Mouse (Mus musculus) CH12.LX (cell line): ENCODE results near the gene Glt8d2. TPM values are rescaled to one million over a fixed set of nuclear protein-coding genes. Genes with fewer than 3 reads are reported as not detected.
A peak's percentile ranks its signal among the peaks of the same experiment; 100 is the strongest.

Experiments used
- DNase-seq: peaks from one replicate; pipeline ENCODE4 v3.0.0-alpha.2; 2013; ENCODE audit errors: extremely low read depth
- H3K27ac ChIP-seq: 2 replicates; pipeline ENCODE4 v1.5.1; 2012; ENCODE audit warnings: low read depth, mild to moderate bottlenecking, control low read depth, moderate library complexity; ENCODE audit not compliant: insufficient read depth
- H3K27me3 ChIP-seq: replicated peaks from 2 replicates; pipeline ENCODE3; 2012; ENCODE audit warnings: inconsistent platforms
- H3K36me3 ChIP-seq, 2 experiments: replicated peaks in 1 of 2; 2 replicates each; pipeline versions ENCODE3 to v1.6.1; 2012; ENCODE audit warnings: inconsistent platforms in 1 of 2, low read length in 1 of 2, mild to moderate bottlenecking in 1 of 2, mixed read lengths in 1 of 2, moderate library complexity in 1 of 2; ENCODE audit not compliant: control insufficient read depth in 1 of 2, insufficient read depth in 1 of 2
- H3K4me1 ChIP-seq, 2 experiments: 2 replicates each; pipeline ENCODE4 v1.6.1; 2012; ENCODE audit warnings: inconsistent platforms in 1 of 2, moderate library complexity in 1 of 2; ENCODE audit not compliant: insufficient read depth in 2 of 2, control insufficient read depth in 1 of 2
- H3K4me2 ChIP-seq: 2 replicates; pipeline ENCODE4 v1.6.1; 2012; ENCODE audit warnings: low read depth, mild to moderate bottlenecking, control low read depth; ENCODE audit not compliant: poor library complexity, insufficient read depth, severe bottlenecking
- H3K4me3 ChIP-seq, 3 experiments: fragments of 150-350 bp in 1 of 3; sonication (generic) in 1 of 3; replicated peaks in 1 of 3; 2 replicates each; pipeline versions ENCODE3 to v1.5.1; 2011 to 2012; ENCODE audit warnings: low read depth in 2 of 3, low read length in 2 of 3, mild to moderate bottlenecking in 2 of 3, moderate library complexity in 2 of 3, control low read depth in 1 of 3, improper control_type of control experiment in 1 of 3, inconsistent platforms in 1 of 3, mixed read lengths in 1 of 3; ENCODE audit not compliant: poor library complexity in 1 of 3
- H3K79me2 ChIP-seq: replicated peaks from 2 replicates; pipeline ENCODE4 v1.6.1; 2012; ENCODE audit warnings: mild to moderate bottlenecking, moderate library complexity; ENCODE audit not compliant: control insufficient read depth, poor library complexity, insufficient read depth, severe bottlenecking; ENCODE audit errors: extremely low read depth
- H3K9ac ChIP-seq: 2 replicates; pipeline ENCODE4 v1.6.1; 2012; ENCODE audit warnings: low read depth, mild to moderate bottlenecking, control low read depth, moderate library complexity; ENCODE audit not compliant: insufficient read depth
- H3K9me3 ChIP-seq: replicated peaks from 2 replicates; pipeline ENCODE3; 2012; ENCODE audit warnings: low read length, inconsistent platforms, mixed read lengths
- BHLHE40 ChIP-seq: IDR thresholded peaks from 2 replicates; pipeline ENCODE4 v1.6.1; 2011; ENCODE audit warnings: mild to moderate bottlenecking, low read depth, low read length, improper control_type of control experiment
- CHD1 ChIP-seq: IDR thresholded peaks from 2 replicates; pipeline ENCODE4 v1.6.1; 2012; ENCODE audit warnings: low read depth, low read length, improper control_type of control experiment, inconsistent platforms
- CHD2 ChIP-seq: IDR thresholded peaks from 2 replicates; pipeline ENCODE4 v1.6.1; 2011; ENCODE audit warnings: low read length, improper control_type of control experiment
- CTCF ChIP-seq, 2 experiments: IDR thresholded peaks in 1 of 2; conservative IDR thresholded peaks in 1 of 2; 2 replicates each; pipeline ENCODE4 v1.5.1; 2011 to 2012; ENCODE audit warnings: low read depth in 2 of 2, low read length in 2 of 2, improper control_type of control experiment in 1 of 2, inconsistent platforms in 1 of 2, mild to moderate bottlenecking in 1 of 2, moderate library complexity in 1 of 2
- E2F4 ChIP-seq: IDR thresholded peaks from 2 replicates; pipeline ENCODE4 v1.6.1; 2011; ENCODE audit warnings: low read depth, low read length, improper control_type of control experiment; ENCODE audit not compliant: insufficient replicate concordance
- ELF1 ChIP-seq: IDR thresholded peaks from 2 replicates; pipeline ENCODE4 v1.6.1; 2014; ENCODE audit warnings: low read depth, mild to moderate bottlenecking, inconsistent platforms, low read length, improper control_type of control experiment
- EP300 ChIP-seq: IDR thresholded peaks from 2 replicates; pipeline ENCODE4 v1.6.1; 2011; ENCODE audit warnings: low read length, improper control_type of control experiment
- ETS1 ChIP-seq: conservative IDR thresholded peaks from 2 replicates; pipeline ENCODE4 v1.6.1; 2012; ENCODE audit warnings: low read depth, mild to moderate bottlenecking, inconsistent platforms, low read length, improper control_type of control experiment, moderate library complexity
- GABPA ChIP-seq: IDR thresholded peaks from 2 replicates; pipeline ENCODE4 v1.6.1; 2012; ENCODE audit warnings: low read depth, low read length, improper control_type of control experiment, inconsistent platforms; ENCODE audit not compliant: insufficient replicate concordance
- HCFC1 ChIP-seq: IDR thresholded peaks from 2 replicates; pipeline ENCODE4 v1.6.1; 2012; ENCODE audit warnings: low read depth, mild to moderate bottlenecking, inconsistent platforms, low read length, improper control_type of control experiment
- IRF4 ChIP-seq: IDR thresholded peaks from 2 replicates; pipeline ENCODE4 v1.6.1; 2014; ENCODE audit warnings: low read depth, mild to moderate bottlenecking, inconsistent platforms, low read length, improper control_type of control experiment
- JUN ChIP-seq: IDR thresholded peaks from 2 replicates; pipeline ENCODE4 v1.6.1; 2011; ENCODE audit warnings: low read depth, mild to moderate bottlenecking, low read length, improper control_type of control experiment, moderate library complexity; ENCODE audit not compliant: insufficient read depth
- JUND ChIP-seq: conservative IDR thresholded peaks from 2 replicates; pipeline ENCODE4 v1.6.1; 2011; ENCODE audit warnings: low read depth, low read length, improper control_type of control experiment
- KAT2A ChIP-seq: IDR thresholded peaks from 2 replicates; pipeline ENCODE4 v1.6.1; 2012; ENCODE audit warnings: low read length, improper control_type of control experiment, inconsistent platforms; ENCODE audit not compliant: insufficient replicate concordance
- MAFK ChIP-seq: IDR thresholded peaks from 2 replicates; pipeline ENCODE4 v1.6.1; 2011; ENCODE audit warnings: low read length, improper control_type of control experiment; ENCODE audit not compliant: insufficient replicate concordance
- MAX ChIP-seq: IDR thresholded peaks from 2 replicates; pipeline ENCODE4 v1.6.1; 2011; ENCODE audit warnings: low read length, improper control_type of control experiment
- MAZ ChIP-seq: IDR thresholded peaks from 2 replicates; pipeline ENCODE4 v1.6.1; 2012; ENCODE audit warnings: low read depth, mild to moderate bottlenecking, inconsistent platforms, low read length, improper control_type of control experiment, moderate library complexity
- MEF2A ChIP-seq: IDR thresholded peaks from 2 replicates; pipeline ENCODE4 v1.6.1; 2014; ENCODE audit warnings: low read depth, mild to moderate bottlenecking, inconsistent platforms, low read length, improper control_type of control experiment, borderline replicate concordance
- MXI1 ChIP-seq: IDR thresholded peaks from 2 replicates; pipeline ENCODE4 v1.6.1; 2011; ENCODE audit warnings: mild to moderate bottlenecking, low read depth, low read length, improper control_type of control experiment
- MYC ChIP-seq: IDR thresholded peaks from 2 replicates; pipeline ENCODE4 v1.6.1; 2011; ENCODE audit warnings: low read depth, mild to moderate bottlenecking, improper control_type of control experiment, low read length
- NELFE ChIP-seq: IDR thresholded peaks from 2 replicates; pipeline ENCODE4 v1.6.1; 2011; ENCODE audit warnings: low read depth, low read length, improper control_type of control experiment
- NRF1 ChIP-seq: IDR thresholded peaks from 2 replicates; pipeline ENCODE4 v1.6.1; 2014; ENCODE audit warnings: low read depth, mild to moderate bottlenecking, inconsistent platforms, low read length, improper control_type of control experiment, moderate library complexity
- PAX5 ChIP-seq: IDR thresholded peaks from 2 replicates; pipeline ENCODE4 v1.6.1; 2012; ENCODE audit warnings: low read length, inconsistent platforms, mixed read lengths
- POLR2A ChIP-seq: IDR thresholded peaks from 2 replicates; pipeline ENCODE4 v1.6.1; 2011; ENCODE audit warnings: low read depth, mild to moderate bottlenecking, improper control_type of control experiment, low read length
- POLR2AphosphoS2 ChIP-seq: IDR thresholded peaks from 2 replicates; pipeline ENCODE4 v1.6.1; 2011; ENCODE audit warnings: low read depth, low read length, improper control_type of control experiment
- RAD21 ChIP-seq: IDR thresholded peaks from 2 replicates; pipeline ENCODE4 v1.6.1; 2011; ENCODE audit warnings: low read depth, mild to moderate bottlenecking, low read length, improper control_type of control experiment, moderate library complexity
- RCOR1 ChIP-seq: conservative IDR thresholded peaks from 2 replicates; pipeline ENCODE4 v1.6.1; 2012; ENCODE audit warnings: low read depth, mild to moderate bottlenecking, inconsistent platforms, low read length, improper control_type of control experiment
- SIN3A ChIP-seq: IDR thresholded peaks from 2 replicates; pipeline ENCODE4 v1.6.1; 2012; ENCODE audit warnings: low read length, improper control_type of control experiment, inconsistent platforms
- SMC3 ChIP-seq: IDR thresholded peaks from 2 replicates; pipeline ENCODE4 v1.6.1; 2011; ENCODE audit warnings: low read depth, low read length, improper control_type of control experiment
- TBP ChIP-seq: conservative IDR thresholded peaks from 2 replicates; pipeline ENCODE4 v1.6.1; 2011; ENCODE audit warnings: low read depth, low read length, improper control_type of control experiment
- TCF12 ChIP-seq: IDR thresholded peaks from 2 replicates; pipeline ENCODE4 v1.6.1; 2014; ENCODE audit warnings: low read depth, mild to moderate bottlenecking, inconsistent platforms, low read length, improper control_type of control experiment
- UBTF ChIP-seq: IDR thresholded peaks from 2 replicates; pipeline ENCODE4 v1.6.1; 2012; ENCODE audit warnings: low read depth, mild to moderate bottlenecking, inconsistent platforms, low read length, improper control_type of control experiment, moderate library complexity
- USF1 ChIP-seq: IDR thresholded peaks from 2 replicates; pipeline ENCODE4 v1.6.1; 2014; ENCODE audit warnings: low read depth, mild to moderate bottlenecking, inconsistent platforms, low read length, improper control_type of control experiment
- USF2 ChIP-seq: conservative IDR thresholded peaks from 2 replicates; pipeline ENCODE4 v1.6.1; 2011; ENCODE audit warnings: low read depth, low read length, improper control_type of control experiment
- ZC3H11A ChIP-seq: IDR thresholded peaks from 2 replicates; pipeline ENCODE4 v1.6.1; 2012; ENCODE audit warnings: low read depth, mild to moderate bottlenecking, inconsistent platforms, low read length, improper control_type of control experiment
- ZKSCAN1 ChIP-seq: IDR thresholded peaks from 2 replicates; pipeline ENCODE4 v1.6.1; 2012; ENCODE audit warnings: low read depth, inconsistent platforms, low read length, improper control_type of control experiment, borderline replicate concordance
- ZMIZ1 ChIP-seq: IDR thresholded peaks from 2 replicates; pipeline ENCODE4 v1.6.1; 2012; ENCODE audit warnings: low read depth, mild to moderate bottlenecking, inconsistent platforms, low read length, improper control_type of control experiment
- ZNF384 ChIP-seq: IDR thresholded peaks from 2 replicates; pipeline ENCODE4 v1.6.1; 2012; ENCODE audit warnings: low read depth, low read length, improper control_type of control experiment, inconsistent platforms
- dilution Hi-C: fragments of 300-500 bp; cut with MboI; formaldehyde crosslinking; loops from 2 replicates; pipeline ENCODE4 v1.14.3; 2020; ENCODE audit warnings: low sequenced_read_pairs; ENCODE audit not compliant: extremely low pct_unique_long_range_greater_than_20kb, extremely low pct_ligation_motif_present
- in situ Hi-C: fragments of 300-500 bp; cut with MboI; formaldehyde crosslinking; loops from 3 replicates; pipeline ENCODE4 v1.14.3; 2019; ENCODE audit warnings: low sequenced_read_pairs, low pct_ligation_motif_present, low pct_unique_long_range_greater_than_20kb, mixed read lengths
- polyA plus RNA-seq: library from polyadenylated mRNA; unstranded; fragments of >175 nt; gene quantifications from 2 replicates; pipeline ENCODE4 v1.2.1, GENCODE M21; 2012; ENCODE audit warnings: low read depth; ENCODE audit not compliant: insufficient read length
- total RNA-seq, 2 experiments: library from RNA; depleted of rRNA; stranded (reverse); fragments of 300-350 nt in 1 of 2; fragments of >200 nt in 1 of 2; gene quantifications; 2 replicates each; pipeline ENCODE4 v1.2.3; 2012 to 2014

Glt8d2 gene
- total and polyA plus RNA-seq, 3 experiments, result not detected

DNA sequence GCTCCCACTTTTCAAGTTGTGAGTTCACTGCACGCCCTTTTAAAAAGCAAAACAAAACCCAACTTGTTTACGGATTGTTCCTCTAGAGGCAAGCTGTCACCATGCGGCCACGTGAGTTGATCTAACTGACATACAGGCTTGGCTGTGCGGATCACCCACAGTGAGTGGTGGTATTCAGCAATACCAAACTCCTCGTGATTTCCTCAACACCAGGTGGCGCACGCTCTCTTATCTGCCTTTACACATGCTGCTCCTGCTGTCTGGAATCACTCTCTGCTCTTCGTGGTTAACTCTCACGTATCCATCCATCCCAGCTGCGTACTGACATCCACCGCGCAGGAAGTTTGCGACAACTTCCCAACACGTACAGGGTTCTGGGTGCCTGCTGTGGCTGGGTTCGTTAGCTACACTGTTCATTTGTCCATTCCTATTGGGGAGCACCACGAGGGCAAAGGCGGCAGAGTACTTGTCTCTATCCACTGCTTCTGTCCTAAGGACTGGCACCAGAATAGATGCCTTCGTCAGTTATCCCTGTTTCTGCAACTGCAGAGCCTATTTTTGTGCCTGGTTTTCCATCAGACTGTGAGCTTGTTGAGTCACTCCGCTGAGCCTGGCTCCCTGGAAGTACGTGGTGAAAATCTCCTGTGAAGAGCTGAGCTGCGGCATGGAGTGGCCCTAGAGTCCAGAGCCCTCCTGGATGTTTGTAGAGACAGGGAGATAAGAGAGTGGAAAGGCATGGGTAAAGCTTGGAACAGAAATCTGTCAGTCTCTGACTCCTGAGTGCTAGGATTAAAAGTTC, 23.8 kb downstream of the Glt8d2 start:
- H3K36me3 ChIP-seq, result no peaks in the 10 kb centered on the region
- dilution Hi-C loops (no loop called here), in situ Hi-C loops (no loop called here)
- peaks cover 9 to 11% of the 10 kb centered on the region in 2 experiments for H3K4me1 ChIP-seq
- no peaks in the 10 kb centered on the region for H3K79me2 ChIP-seq
- peak; percentile 57 for DNase-seq
- no peaks in the 10 kb centered on the region for H3K27me3 ChIP-seq
- H3K9me3 ChIP-seq, result no peaks in the 10 kb centered on the region
- H3K9ac ChIP-seq, result no peak overlapping the region
- TF ChIP-seq CTCF (conservative IDR thresholded peaks at IDR 0.05 in 1 of 2, IDR thresholded peaks at IDR 0.05 in 1 of 2; ENCODE audit: low read depth in 2 of 2, low read length in 2 of 2) (peak in 1 of 2 experiments; percentile 79; a peak in 2 of 4 replicates), USF2 (no peak), ETS1 (no peak), HCFC1 (no peak), MAZ (no peak), JUN (no peak), ZC3H11A (no peak), BHLHE40 (peak; percentile 59), MEF2A (no peak), POLR2AphosphoS2 (no peak), ELF1 (no peak), IRF4 (0 out of 2 replicates have a peak, but pooled peaks have one; percentile 26), EP300 (no peak), E2F4 (no peak), NELFE (no peak), GABPA (no peak), ZKSCAN1 (no peak), PAX5 (no peak), UBTF (no peak), SMC3 (peak; percentile 83), MAX (peak; percentile 84), CHD1 (no peak), CHD2 (no peak), JUND (no peak), MAFK (no peak), TBP (no peak), RCOR1 (no peak), KAT2A (no peak), MYC (peak; percentile 64; the same call in 1 of the 2 replicates), USF1 (no peak), ZMIZ1 (no peak), SIN3A (peak; percentile 25; the same call in 1 of the 2 replicates), ZNF384 (no peak), RAD21 (peak; percentile 66), POLR2A (no peak), TCF12 (no peak), NRF1 (no peak), MXI1 (0 out of 2 replicates have a peak, but pooled peaks have one; percentile 24)
- H3K4me2 ChIP-seq, result peak overlapping the region; percentile 41
- H3K27ac ChIP-seq, result no peak overlapping the region
- H3K4me3 ChIP-seq, result peak overlapping the region in 1 of 3 experiments; percentile 15
